Mouse (Mus musculus): ENCODE results near the gene Ccdc127. TPM values are rescaled to one million over a fixed set of nuclear protein-coding genes. Genes with fewer than 3 reads are reported as not detected.

Gene Ccdc127
- polyA plus RNA-seq, 1 experiment from 2014 or later: 19.0 TPM

- ATAC-seq (ENCODE audit: low read depth): no peak
- Histone ChIP-seq H3K4me3 (ENCODE audit: low read depth, low read length) (no peak overlapping the region), H3K4me1 (ENCODE audit: control insufficient read depth, low read depth, low read length) (no peaks in the 10 kb centered on the region), H3K27me3 (ENCODE audit: control insufficient read depth, insufficient read depth, low read depth, low read length) (no peaks in the 10 kb centered on the region), H3K27ac (ENCODE audit: low read length) (no peak overlapping the region), H3K36me3 (ENCODE audit: control insufficient read depth, insufficient read depth) (no peaks in the 10 kb centered on the region), H3K9ac (ENCODE audit: low read depth, low read length) (no peak overlapping the region), H3K4me2 (ENCODE audit: low read depth, low read length) (no peak overlapping the region), H3K9me3 (replicated peaks; ENCODE audit: control insufficient read depth, low read length) (no peaks in the 10 kb centered on the region)
- 58% methylated on average over 10 of the region's 10 CpGs for WGBS (ENCODE audit: insufficient replicate concordance)
Observed at GRCm38 (mm10) chr13:74381533-74382276, 31.6 kb downstream of the Ccdc127 start.

- H3K36me3 ChIP-seq (ENCODE audit: control insufficient read depth, insufficient read depth): no peaks in the 10 kb centered on the region
- H3K27ac ChIP-seq (ENCODE audit: low read length): no peak overlapping the region
- H3K27me3 ChIP-seq (ENCODE audit: control insufficient read depth, insufficient read depth, low read depth, low read length): no peaks in the 10 kb centered on the region
- H3K4me3 ChIP-seq (ENCODE audit: low read depth, low read length): no peak overlapping the region
- H3K9me3 ChIP-seq (replicated peaks; ENCODE audit: control insufficient read depth, low read length): no peaks in the 10 kb centered on the region
- no peak overlapping the region for H3K4me2 ChIP-seq (ENCODE audit: low read depth, low read length)
- 70% methylated on average over 3 of the region's 3 CpGs for WGBS (ENCODE audit: insufficient replicate concordance)
- no peak for ATAC-seq (ENCODE audit: low read depth)
- no peak overlapping the region for H3K9ac ChIP-seq (ENCODE audit: low read depth, low read length)
- no peaks in the 10 kb centered on the region for H3K4me1 ChIP-seq (ENCODE audit: control insufficient read depth, low read depth, low read length)
Observed at GRCm38 (mm10) chr13:74382289-74382688, 32.2 kb downstream of the Ccdc127 start.

GRCm38 (mm10) chr13:74389730-74390129 lies 39.6 kb downstream of the Ccdc127 start:
- no peak overlapping the region for H3K27ac ChIP-seq (ENCODE audit: low read length)
- 47% methylated on average over 6 of the region's 6 CpGs for WGBS (ENCODE audit: insufficient replicate concordance)
- no peak overlapping the region for H3K9ac ChIP-seq (ENCODE audit: low read depth, low read length)
- H3K4me3 ChIP-seq (ENCODE audit: low read depth, low read length): peak overlapping the region; percentile 62
- no peaks in the 10 kb centered on the region for H3K27me3 ChIP-seq (ENCODE audit: control insufficient read depth, insufficient read depth, low read depth, low read length)
- peak overlapping the region; percentile 67 for H3K4me2 ChIP-seq (ENCODE audit: low read depth, low read length)
- no peaks in the 10 kb centered on the region for H3K36me3 ChIP-seq (ENCODE audit: control insufficient read depth, insufficient read depth)
- ATAC-seq (ENCODE audit: low read depth): no peak
- H3K9me3 ChIP-seq (replicated peaks; ENCODE audit: control insufficient read depth, low read length): no peaks in the 10 kb centered on the region
- H3K4me1 ChIP-seq (ENCODE audit: control insufficient read depth, low read depth, low read length): no peaks in the 10 kb centered on the region

GRCm38 (mm10) chr13:74390371-74390990 lies 40.4 kb downstream of the Ccdc127 start, which contains the start of gene Zfp72:
Zfp72 (minus strand) TSS chr13:74390836.
- H3K9ac ChIP-seq (ENCODE audit: low read depth, low read length): peak within 1 kb of the TSS; percentile 26
- no peak within 1 kb of the TSS for H3K27ac ChIP-seq (ENCODE audit: low read length)
- 1% methylated on average over 14 of the region's 14 CpGs for WGBS (ENCODE audit: insufficient replicate concordance)
- H3K4me3 ChIP-seq (ENCODE audit: low read depth, low read length): peak within 1 kb of the TSS; percentile 62
- peak within 1 kb of the TSS; percentile 67 for H3K4me2 ChIP-seq (ENCODE audit: low read depth, low read length)
- no peaks in the 10 kb centered on the region for H3K4me1 ChIP-seq (ENCODE audit: control insufficient read depth, low read depth, low read length)
- H3K9me3 ChIP-seq (replicated peaks; ENCODE audit: control insufficient read depth, low read length): no peaks in the 10 kb centered on the region
- no peaks in the 10 kb centered on the region for H3K27me3 ChIP-seq (ENCODE audit: control insufficient read depth, insufficient read depth, low read depth, low read length)
- ATAC-seq (ENCODE audit: low read depth): peak; percentile 48; the same call in 1 of the 2 replicates
- H3K36me3 ChIP-seq (ENCODE audit: control insufficient read depth, insufficient read depth): no peaks in the 10 kb centered on the region

GRCm38 (mm10) chr13:74391156-74391555 lies 41.0 kb downstream of the Ccdc127 start:
- Histone ChIP-seq H3K27me3 (ENCODE audit: control insufficient read depth, insufficient read depth, low read depth, low read length) (no peaks in the 10 kb centered on the region), H3K4me3 (ENCODE audit: low read depth, low read length) (no peak overlapping the region), H3K4me1 (ENCODE audit: control insufficient read depth, low read depth, low read length) (no peaks in the 10 kb centered on the region), H3K27ac (ENCODE audit: low read length) (no peak overlapping the region), H3K36me3 (ENCODE audit: control insufficient read depth, insufficient read depth) (no peaks in the 10 kb centered on the region), H3K4me2 (ENCODE audit: low read depth, low read length) (no peak overlapping the region), H3K9ac (ENCODE audit: low read depth, low read length) (no peak overlapping the region), H3K9me3 (replicated peaks; ENCODE audit: control insufficient read depth, low read length) (no peaks in the 10 kb centered on the region)
- WGBS (ENCODE audit: insufficient replicate concordance): 53% methylated on average over 2 of the region's 2 CpGs
- no peak for ATAC-seq (ENCODE audit: low read depth)

GRCm38 (mm10) chr13:74399298-74399839 lies 49.3 kb downstream of the Ccdc127 start, which contains the start of gene Ftl1-ps1:
Ftl1-ps1 (plus strand) TSS chr13:74399694.
- 21% methylated on average over 11 of the region's 11 CpGs for WGBS (ENCODE audit: insufficient replicate concordance)
- no peak for ATAC-seq (ENCODE audit: low read depth)
- Histone ChIP-seq H3K4me1 (ENCODE audit: control insufficient read depth, low read depth, low read length) (no peaks in the 10 kb centered on the region), H3K4me2 (ENCODE audit: low read depth, low read length) (peak within 1 kb of the TSS; percentile 18; the same call in 1 of the 2 replicates), H3K9me3 (replicated peaks; ENCODE audit: control insufficient read depth, low read length) (no peaks in the 10 kb centered on the region), H3K9ac (ENCODE audit: low read depth, low read length) (no peak within 1 kb of the TSS), H3K4me3 (ENCODE audit: low read depth, low read length) (no peak within 1 kb of the TSS), H3K27me3 (ENCODE audit: control insufficient read depth, insufficient read depth, low read depth, low read length) (no peaks in the 10 kb centered on the region), H3K36me3 (ENCODE audit: control insufficient read depth, insufficient read depth) (no peaks in the 10 kb centered on the region), H3K27ac (ENCODE audit: low read length) (no peak within 1 kb of the TSS)

MicroRNAs encoded within 50 kb of the gene (microRNA counts, 519-probe panel; counts per million panel counts)
- microRNA mmu-miR-692: 60.7 counts per million

Small RNAs within 50 kb of the gene (microRNA-seq; reads per million reads assigned to microRNA genes)
- not detected for gene Mir692-3

Other genes with a start within 250 kb of the Ccdc127 start
- gene Slc9a3, start 228.9 kb upstream of the Ccdc127 start, polyA plus RNA-seq (2015; fragmentation: Nextera tagmentation; extraction: Ambion mirVana): 0.02 TPM in 1 of 2 replicates, not detected in the other
- gene Exoc3, start 141.6 kb upstream of the Ccdc127 start, polyA plus RNA-seq (2015; fragmentation: Nextera tagmentation; extraction: Ambion mirVana): 21.2 and 24.8 TPM in 2 replicates
- gene Ahrr, start 58.0 kb upstream of the Ccdc127 start, polyA plus RNA-seq (2015; fragmentation: Nextera tagmentation; extraction: Ambion mirVana): 0.08 and 0.11 TPM in 2 replicates
- gene Pdcd6, start 32.7 kb upstream of the Ccdc127 start, polyA plus RNA-seq (2015; fragmentation: Nextera tagmentation; extraction: Ambion mirVana): 58.9 and 65.4 TPM in 2 replicates
- 160 and 161 TPM in 2 replicates for gene Sdha, start within 50 bp of the Ccdc127 start, polyA plus RNA-seq (2015; fragmentation: Nextera tagmentation; extraction: Ambion mirVana)
- gene Lrrc14b, start 13.7 kb downstream of the Ccdc127 start, polyA plus RNA-seq (2015; fragmentation: Nextera tagmentation; extraction: Ambion mirVana): not detected in 2 replicates
- 0.50 and 0.73 TPM in 2 replicates for gene Zfp72, start 40.5 kb downstream of the Ccdc127 start, polyA plus RNA-seq (2015; fragmentation: Nextera tagmentation; extraction: Ambion mirVana)
- 88.0 and 91.7 TPM in 2 replicates for gene Ftl1-ps1, start 49.4 kb downstream of the Ccdc127 start, polyA plus RNA-seq (2015; fragmentation: Nextera tagmentation; extraction: Ambion mirVana)
- gene Zfp825, start 143.7 kb downstream of the Ccdc127 start, polyA plus RNA-seq (2015; fragmentation: Nextera tagmentation; extraction: Ambion mirVana): 8.2 and 8.9 TPM in 2 replicates

Data from liver, embryonic 16.5 days (tissue).